Mouse (Mus musculus): Measurements from ENCODE around the gene Ms4a10. TPM values are rescaled to one million over a fixed set of nuclear protein-coding genes. Genes with fewer than 3 reads are reported as not detected.
A peak's percentile ranks its signal among the peaks of the same experiment; 100 is the strongest.

Ms4a10 gene
- total RNA-seq, 2 experiments from 2014 or later, result not detected

DNA sequence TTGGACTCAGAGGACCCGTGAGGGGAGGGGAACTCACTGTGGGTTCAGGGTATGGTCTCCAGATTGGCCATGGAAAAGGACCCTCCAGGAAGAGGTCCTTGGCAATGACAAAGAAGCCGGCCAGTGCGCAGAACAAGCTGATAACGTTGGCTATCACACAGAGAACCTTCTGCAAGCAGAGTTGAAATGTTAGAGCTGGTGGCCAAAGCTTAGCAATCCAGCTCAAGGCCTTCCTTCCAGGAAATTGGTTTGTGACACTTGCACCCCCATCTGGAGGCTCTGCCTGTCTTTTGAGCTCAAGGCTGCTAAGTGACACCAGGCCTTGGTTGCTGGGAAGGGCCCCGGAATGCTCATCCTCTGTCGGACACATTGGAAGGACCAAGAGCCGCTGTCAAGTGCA is 8.7 kb downstream of the Ms4a10 start:
- no peak for DNase-seq (ENCODE audit: extremely low spot score in 1 of 2, low spot score in 1 of 2)

DNA sequence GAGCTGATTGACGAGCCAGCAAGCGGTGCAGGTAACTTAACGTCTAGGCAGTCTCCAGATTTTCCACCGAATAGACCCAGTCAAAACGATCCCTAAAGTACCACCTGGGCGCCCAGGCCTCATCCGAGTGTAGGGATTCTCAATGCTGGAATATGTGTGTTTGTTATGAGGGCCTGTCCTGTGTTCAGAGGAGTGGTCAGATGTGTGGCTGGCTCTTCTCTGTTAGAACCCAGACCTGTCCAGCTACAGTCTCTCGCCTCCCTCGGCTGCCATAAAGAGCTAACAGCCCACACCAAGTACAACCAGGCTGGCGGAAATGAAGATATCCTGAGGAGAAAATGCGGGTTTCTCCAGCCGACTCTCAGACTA is 14.5 kb downstream of the Ms4a10 start:
- no peak for DNase-seq (ENCODE audit: extremely low spot score in 1 of 2, low spot score in 1 of 2)

DNA sequence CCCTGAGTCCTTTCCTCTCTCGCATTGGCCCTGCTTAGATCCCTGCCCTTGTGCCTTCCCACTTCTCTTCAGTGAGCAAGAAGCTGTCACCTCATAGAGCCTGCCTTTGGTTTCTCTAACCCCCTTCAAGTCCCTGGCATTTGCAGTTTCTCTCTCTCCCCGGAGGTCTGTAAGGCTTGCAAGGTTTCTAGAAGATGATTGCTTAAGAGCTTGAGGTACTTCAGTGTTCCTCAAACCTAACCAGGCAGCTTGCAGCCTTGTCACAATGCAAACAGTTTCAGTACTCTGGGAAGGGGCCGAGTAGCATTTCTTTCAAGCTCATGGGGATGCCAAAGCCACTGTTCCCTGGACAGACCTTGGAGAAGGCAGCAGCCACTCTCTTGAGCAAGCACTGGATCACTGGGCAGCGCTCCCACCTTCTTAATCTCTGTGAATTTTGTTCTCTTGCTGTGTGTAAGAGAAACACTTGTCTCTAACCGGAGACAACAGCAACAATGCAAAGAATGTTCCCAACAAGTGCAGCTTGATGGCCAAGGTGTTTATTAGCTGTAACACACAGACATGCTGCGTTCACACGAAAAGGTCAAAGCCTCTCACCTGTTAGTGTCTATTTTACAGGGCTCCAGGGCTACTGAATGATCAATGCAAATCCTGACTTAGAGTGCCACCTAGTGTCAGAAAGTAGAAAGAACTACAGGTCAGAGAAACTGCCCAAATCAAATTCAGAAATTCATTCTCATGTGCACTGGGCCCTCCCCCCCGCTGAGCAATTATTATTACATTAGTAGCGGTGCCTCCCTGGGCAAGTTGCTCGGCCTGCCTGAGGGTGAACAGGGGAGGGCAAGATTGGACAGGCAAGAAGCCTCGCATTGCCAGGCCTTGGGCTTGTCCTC is 15.1 kb downstream of the Ms4a10 start:
- DNase-seq (ENCODE audit: extremely low spot score in 1 of 2, low spot score in 1 of 2), result peak in 1 of 2 experiments; percentile 33

DNA sequence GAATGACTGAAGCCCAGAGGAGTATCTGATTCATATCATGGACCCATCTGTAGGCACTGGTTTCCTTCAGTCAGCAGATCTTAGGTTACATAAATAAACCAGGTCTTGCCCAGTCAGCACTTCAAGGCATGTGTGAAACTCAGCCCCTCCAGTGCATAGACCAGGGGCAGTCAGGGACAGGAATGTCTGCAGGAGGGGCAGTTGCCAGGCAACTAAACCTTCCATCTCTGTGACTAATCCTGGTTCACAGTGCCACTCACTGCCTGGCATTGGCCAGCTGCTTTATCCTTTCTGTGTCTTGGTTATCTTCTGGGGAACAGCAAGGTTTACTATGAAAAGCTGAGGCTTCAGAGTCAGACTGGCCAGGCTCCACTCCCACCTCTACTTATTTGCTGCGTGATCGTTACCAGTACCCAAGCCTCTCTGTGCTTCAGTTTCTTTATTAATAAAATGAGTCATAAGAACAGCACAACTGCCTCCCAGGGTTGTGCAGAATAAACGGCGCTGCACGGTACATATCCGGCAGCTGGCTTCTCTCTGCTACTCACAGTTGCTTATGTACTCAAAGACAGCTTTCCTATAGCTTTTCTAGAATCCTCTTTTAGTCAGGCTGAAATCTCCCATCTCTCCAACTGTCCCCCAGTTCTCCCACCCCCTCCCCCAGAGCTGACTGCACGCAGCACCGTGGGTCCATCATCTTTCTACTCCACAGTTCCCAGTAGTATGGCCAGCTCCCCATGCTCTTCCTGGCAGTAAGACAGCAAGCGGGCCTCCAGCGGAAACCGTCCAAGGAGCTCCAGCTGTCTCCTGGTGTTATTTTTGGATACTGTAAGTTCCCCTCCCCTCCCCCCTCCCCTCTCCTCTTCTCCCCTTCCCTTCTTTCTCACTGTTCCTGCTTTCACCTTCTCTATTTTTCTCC is 22.2 kb downstream of the Ms4a10 start:
- peak in 1 of 2 experiments; percentile 12 for DNase-seq (ENCODE audit: extremely low spot score in 1 of 2, low spot score in 1 of 2)

DNA sequence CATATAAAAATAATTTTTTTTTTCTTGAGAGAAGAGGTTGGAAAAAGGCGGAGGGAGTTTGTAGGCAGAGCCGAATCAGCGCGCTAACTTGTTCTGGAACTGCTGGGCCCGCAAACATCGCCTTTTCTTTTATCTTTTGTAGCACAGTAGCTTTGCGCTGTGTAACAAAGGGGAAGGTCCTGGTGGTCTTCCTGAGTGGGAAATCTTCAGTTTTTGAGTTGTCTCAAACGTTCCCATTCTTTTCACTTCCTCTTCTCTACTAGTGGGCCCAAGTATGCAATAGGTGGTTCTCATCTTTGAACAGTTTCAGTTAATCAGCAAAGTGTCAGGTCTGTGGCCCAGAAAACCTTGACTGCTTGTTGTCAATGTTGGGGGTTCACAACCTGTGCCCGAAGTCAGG is 24.9 kb downstream of the Ms4a10 start:
- no peak for DNase-seq (ENCODE audit: extremely low spot score in 1 of 2, low spot score in 1 of 2)

DNA sequence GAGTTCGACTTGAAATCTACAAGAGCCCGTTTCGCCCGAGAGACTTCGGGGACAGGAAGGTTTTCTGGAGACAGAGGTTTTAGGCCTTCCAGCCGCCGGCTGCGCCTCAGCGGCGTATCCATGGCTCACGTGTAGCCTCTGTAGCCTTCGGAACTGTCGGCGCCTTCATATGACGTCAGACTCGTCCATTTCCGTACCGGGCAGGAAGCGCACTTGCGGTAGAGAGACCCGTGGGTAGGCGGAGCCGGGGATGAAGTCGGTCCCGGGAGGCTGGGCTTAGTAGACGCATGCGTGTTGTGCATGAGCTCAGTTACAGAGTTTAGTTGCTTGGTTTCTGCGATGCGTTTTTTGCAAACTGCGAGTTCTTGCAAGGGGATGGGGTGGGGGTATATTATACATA is 25.4 kb downstream of the Ms4a10 start, which contains the start of gene Ccdc86:
Gene Ccdc86, minus strand, starts transcription at position 155 of the 400 bp plus-strand sequence.
- DNase-seq (ENCODE audit: extremely low spot score in 1 of 2, low spot score in 1 of 2), result peak; percentile 88 to 95

DNA sequence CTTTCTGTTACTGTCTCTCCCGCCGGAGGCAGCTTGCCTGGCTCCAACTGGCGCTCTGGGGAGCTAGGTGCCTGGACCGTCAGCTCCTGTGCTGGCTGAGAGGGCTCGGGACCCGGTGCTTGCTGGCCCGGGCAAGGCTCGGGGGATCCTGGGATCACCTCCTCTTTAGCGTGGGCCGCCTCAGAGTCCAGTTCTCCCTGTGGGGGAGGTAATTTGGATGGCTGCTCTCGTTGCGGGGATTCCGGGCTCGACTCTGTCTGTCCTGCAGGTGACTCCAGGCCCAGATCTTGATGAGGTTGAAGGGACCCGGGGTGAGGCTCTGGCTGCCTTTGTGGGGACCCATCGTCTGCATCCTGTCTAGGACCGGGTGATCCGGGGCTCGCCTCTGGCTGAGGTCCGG is 26.1 kb downstream of the Ms4a10 start:
- no peak for DNase-seq (ENCODE audit: extremely low spot score in 1 of 2, low spot score in 1 of 2)

DNA sequence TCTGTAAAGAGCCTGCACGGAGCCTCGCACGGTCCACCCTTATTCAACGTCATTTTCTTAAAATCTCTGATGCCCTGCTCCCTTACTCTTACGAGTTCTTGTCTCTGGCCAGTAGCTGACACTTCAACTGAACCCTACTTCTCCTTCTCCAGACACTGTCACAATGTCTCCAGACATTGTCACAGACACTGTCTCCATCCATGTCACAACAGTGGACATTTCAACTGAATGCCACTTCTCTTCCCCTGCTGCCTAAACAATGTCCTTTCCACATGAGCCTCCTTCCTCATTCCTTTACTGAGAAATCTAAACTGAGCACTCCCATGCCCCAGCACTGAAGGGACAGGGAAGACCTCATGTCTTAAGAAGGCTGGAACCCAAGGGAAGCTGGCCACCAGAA is 27.3 kb downstream of the Ms4a10 start:
- no peak for DNase-seq (ENCODE audit: extremely low spot score in 1 of 2, low spot score in 1 of 2)

DNA sequence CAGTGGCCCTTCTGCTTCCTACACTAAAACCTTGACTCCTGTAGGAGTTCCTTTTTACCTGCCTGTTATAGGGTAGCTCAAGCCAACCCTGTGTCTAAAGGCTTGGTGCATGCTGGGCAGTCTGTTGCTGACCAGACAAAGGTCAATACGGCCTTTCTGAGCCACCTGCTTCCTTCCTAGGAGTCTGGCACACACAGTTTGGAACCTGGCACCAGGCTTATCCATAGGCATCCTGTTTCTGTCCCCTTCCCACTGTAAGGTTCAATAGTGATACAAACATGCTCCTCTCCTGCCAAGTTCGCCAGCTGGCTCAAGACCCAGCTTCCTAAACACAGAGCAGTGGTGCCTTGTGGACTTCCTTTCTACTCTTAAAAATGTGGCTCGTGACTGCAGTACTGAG is 28.0 kb downstream of the Ms4a10 start:
- DNase-seq (ENCODE audit: extremely low spot score in 1 of 2, low spot score in 1 of 2), result no peak

DNA sequence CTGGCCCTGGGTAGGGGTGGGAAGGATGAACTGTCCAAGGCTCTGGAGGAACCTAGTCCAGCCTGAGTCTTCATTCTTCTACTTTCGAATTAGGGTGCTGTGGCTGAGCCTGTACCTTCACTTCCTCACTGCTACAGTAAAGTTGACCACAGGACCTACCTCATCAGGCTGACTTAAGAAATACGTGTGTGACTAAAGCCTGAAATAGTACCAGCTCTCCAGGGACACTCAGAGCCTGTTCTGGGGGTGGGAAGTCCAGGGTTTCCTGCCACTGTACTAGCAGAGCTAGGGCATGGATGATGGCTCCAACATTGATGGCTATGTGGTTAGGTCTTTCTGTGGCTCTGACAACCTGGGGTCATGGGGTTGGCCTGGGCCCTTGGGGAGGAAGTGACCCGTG is 30.5 kb downstream of the Ms4a10 start:
- DNase-seq (ENCODE audit: extremely low spot score in 1 of 2, low spot score in 1 of 2), result no peak

DNA sequence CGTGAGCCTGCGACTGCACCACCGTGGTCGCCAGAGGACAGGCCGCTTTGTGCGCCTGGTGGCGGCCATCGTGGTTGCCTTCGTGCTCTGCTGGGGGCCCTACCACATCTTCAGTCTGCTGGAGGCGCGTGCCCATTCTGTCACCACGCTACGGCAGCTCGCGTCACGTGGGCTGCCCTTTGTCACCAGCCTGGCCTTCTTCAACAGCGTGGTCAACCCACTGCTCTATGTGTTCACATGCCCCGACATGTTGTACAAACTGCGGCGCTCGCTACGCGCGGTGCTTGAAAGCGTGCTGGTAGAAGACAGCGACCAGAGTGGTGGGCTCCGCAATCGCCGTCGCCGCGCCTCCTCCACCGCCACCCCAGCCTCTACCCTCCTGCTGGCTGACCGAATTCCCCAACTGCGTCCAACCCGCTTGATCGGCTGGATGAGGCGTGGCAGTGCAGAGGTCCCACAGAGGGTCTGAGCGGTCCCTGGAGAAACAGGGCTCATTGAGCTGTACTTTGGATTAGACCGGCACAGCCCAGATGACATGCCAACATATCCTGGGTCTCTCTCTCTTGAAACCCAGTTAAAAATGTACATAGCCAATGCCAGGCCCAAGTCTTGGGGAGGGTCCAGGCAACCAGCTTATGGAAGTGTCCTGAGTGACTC is 33.5 kb downstream of the Ms4a10 start:
- peak; percentile 20 to 26 for DNase-seq (ENCODE audit: extremely low spot score in 1 of 2, low spot score in 1 of 2)

DNA sequence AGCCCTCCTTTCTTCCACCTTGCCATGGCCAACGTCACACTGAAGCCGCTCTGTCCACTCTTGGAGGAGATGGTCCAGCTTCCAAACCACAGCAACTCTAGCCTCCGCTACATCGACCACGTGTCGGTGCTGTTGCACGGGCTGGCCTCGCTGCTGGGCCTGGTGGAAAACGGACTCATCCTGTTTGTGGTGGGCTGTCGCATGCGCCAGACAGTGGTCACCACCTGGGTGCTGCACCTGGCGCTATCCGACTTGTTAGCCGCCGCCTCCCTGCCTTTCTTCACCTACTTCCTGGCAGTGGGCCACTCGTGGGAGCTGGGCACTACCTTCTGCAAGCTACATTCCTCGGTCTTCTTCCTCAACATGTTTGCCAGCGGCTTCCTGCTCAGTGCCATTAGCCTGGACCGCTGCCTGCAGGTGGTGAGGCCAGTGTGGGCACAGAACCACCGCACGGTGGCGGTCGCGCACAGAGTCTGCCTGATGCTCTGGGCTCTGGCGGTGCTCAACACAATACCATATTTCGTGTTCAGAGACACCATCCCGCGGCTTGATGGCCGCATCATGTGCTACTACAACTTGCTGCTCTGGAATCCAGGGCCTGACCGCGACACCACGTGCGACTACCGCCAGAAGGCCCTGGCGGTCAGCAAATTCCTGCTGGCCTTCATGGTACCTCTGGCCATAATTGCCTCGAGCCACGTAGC is 34.2 kb downstream of the Ms4a10 start:
- DNase-seq (ENCODE audit: extremely low spot score in 1 of 2, low spot score in 1 of 2), result peak; percentile 49 to 71

DNA sequence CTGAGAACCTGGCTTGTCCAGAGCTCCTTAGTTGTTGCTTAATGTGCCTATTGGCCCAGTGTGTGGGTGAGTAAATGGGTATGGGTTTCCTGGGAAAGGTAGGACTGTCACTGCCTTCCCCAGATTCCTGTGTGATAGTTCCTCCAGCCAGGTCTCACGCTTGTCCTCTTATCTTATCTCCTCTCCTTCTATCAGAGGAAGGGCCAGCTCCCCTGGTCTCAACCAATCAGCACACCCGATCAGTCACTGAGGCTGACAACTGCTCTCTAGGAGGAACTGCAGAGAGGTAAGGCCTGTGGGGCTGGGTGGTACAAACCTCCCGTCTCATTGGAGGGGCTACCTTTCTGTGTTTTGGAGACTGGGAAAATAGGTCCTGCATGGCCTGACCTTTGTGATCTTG is 35.7 kb downstream of the Ms4a10 start:
- no peak for DNase-seq (ENCODE audit: extremely low spot score in 1 of 2, low spot score in 1 of 2)

DNA sequence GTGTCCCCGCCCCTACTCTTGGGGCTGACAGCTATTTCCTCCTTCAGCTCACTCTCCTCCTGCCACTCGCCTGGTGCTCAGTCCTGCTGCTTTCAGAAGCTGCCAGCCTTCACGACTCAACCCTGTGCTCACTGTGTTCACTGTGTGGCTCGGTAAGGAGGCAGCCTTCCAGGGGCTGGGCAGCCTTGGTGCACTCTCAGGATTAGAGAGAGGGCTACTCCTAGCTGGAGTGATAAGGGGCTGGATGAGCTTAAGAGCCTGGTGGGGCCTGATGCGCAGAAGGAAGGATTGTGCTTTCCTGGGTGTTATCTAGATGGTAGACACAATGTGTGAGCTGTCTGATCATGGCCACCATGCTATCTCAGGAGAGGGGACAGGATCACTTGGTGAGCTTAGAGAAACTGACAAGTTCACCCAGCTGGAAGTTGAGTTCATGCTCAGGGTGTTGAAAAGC is 37.3 kb downstream of the Ms4a10 start, which contains the start of gene Ptgdr2:
Gene Ptgdr2, plus strand, starts transcription at position 51 of the 454 bp plus-strand sequence.
- DNase-seq (ENCODE audit: extremely low spot score in 1 of 2, low spot score in 1 of 2), result no peak

DNA sequence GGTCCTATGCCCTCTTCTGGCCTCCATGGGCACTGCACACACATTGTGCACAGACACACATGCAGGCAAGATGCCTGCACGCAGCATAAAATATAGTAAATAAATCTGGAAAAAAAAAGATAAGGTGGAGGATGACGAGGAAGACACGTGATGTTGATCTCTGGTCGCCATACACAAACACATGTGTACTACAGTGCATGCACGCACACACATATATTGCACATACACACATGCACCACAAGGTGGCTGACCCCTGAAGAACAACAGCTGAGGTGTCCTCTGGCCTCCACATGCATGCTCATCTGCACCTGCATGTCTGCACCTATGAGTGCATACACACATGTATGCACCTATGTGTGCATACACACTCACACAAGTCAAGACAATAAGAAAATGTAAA is 38.4 kb downstream of the Ms4a10 start:
- no peak for DNase-seq (ENCODE audit: extremely low spot score in 1 of 2, low spot score in 1 of 2)

DNA sequence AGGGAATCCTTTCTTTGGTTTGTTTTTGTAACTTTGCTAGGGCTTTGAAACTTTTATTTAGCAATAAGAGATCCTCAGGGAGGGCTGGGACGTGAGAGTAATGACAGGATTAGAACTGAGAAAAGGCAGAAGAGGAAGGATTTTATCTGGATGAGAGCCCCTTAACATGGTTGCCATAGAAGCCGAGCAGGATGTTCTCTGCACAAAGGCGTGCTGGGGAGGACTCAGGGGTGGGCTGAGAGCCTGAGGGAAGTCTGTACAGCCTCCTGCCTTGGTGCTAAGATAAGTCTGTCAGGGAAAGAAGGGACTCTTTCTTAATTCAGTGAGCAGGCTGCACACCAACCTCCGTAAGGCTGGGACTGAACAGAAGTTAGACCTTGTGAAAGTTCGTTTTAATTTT is 39.4 kb downstream of the Ms4a10 start:
- DNase-seq (ENCODE audit: extremely low spot score in 1 of 2, low spot score in 1 of 2), result no peak

DNA sequence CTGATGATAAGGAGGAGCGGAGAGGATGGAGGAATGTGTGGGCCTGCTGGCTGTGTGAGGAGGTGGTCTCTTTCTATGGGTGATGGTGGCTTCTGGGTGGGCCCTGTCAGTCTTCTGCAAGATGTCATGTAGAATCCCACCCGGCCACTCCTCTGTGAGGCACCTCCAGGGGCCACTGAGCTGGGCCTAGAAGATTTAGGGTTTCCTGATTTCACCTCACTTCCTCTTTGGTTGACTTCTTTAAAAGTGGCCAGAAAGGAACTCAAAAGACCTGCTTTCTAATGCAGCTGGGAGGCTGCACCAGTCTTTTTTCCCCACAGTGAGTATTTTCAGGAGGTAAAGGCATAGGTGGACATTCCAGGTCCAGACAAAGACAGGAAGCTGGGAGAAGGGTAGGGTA is 43.8 kb downstream of the Ms4a10 start:
- DNase-seq (ENCODE audit: extremely low spot score in 1 of 2, low spot score in 1 of 2), result no peak

DNA sequence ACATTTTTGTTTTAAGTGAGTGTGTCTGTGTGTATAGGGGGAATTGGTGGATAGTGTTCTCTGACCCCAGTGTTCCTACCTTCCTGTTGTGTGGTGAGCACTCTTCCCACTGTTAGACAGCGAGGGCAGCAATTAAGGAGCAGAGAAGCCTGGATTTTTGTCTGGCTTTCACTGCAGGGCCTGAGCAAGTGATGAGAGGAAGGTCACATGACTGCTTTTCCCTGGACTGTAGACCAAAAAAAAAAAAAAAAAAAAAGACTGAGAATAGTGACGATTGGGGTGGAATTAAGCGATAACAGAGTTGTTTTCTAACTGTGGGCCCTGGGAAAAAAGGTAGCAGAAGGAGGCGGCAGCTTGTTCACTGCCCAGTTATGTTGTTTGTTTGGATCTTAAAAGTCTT is 47.8 kb downstream of the Ms4a10 start:
- DNase-seq (ENCODE audit: extremely low spot score in 1 of 2, low spot score in 1 of 2), result no peak

DNA sequence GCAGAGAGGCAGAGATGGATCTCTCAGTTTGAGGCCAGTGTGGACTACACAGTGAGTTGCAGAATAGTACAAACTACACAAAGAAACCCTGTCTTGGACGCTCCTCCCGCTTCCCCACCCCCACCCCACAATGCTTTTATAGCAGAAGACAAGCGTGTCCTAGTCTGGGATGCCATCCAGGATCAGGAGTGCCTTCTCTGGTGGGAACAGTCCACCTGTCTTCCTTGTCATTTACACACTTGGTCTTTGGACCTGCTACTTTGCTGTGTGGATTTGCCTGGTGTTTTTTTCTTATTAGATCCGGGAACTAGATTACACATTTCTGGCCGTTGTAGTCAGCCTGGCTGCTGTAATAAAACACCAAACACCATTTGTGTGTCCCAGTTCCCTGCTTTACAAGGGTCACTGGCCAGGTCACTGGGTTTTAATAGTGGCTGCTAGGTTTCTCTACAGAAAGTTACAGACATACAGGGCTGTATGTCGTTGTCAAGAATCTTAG is 48.3 kb downstream of the Ms4a10 start:
- no peak for DNase-seq (ENCODE audit: extremely low spot score in 1 of 2, low spot score in 1 of 2)

DNA sequence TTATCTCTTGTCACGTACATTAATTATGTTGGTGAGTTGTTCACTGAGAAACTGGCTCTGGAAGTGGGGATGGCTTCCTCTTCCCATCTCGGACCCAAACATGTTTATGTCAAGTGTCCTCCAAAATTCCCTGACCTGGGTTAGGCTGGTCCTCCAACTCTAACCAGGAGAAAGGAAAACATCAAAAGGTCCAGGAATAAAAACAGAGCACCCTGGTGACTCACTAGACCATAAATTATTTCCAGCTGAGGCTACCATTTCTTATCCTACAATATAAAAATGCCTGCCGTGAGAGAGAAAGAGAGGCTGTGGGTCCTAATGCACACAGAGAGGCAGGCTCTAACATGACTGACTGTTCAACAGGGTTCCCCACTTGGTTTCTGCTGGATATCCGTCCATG is 50.2 kb downstream of the Ms4a10 start:
- DNase-seq (ENCODE audit: extremely low spot score in 1 of 2, low spot score in 1 of 2), result no peak

Data from layer of hippocampus, postnatal 25 days (tissue).